Mouse (Mus musculus) liver (tissue): Measurements from ENCODE around the gene Irgc1.
"Not testable (repeated sequence)": the region's sequence is repeated elsewhere in the genome, so short reads cannot be mapped to it uniquely, and the experiment has no call there.

ENCODE experiments used
- DNase-seq: peaks from one replicate; pipeline ENCODE4 v3.0.0-alpha.2; 2020; ENCODE audit warnings: mixed read lengths

Irgc1 gene

GRCm38 (mm10) chr7:24430551-24431345 lies 21.3 kb downstream of the Irgc1 start:
- no peak for DNase-seq

- no peak for DNase-seq
These were observed 22.5 kb downstream of the Irgc1 start for GRCm38 (mm10) chr7:24429413-24430112.

- no peak for DNase-seq
These were observed 23.4 kb downstream of the Irgc1 start for GRCm38 (mm10) chr7:24428725-24429124.

GRCm38 (mm10) chr7:24427168-24427567 lies 24.9 kb downstream of the Irgc1 start:
- DNase-seq = no peak

- DNase-seq = no peak
These were observed 26.2 kb downstream of the Irgc1 start for GRCm38 (mm10) chr7:24425919-24426318.

GRCm38 (mm10) chr7:24423956-24424732 lies 28.0 kb downstream of the Irgc1 start:
- no peak for DNase-seq

GRCm38 (mm10) chr7:24423107-24423763 lies 28.9 kb downstream of the Irgc1 start:
- DNase-seq = no peak

- no peak for DNase-seq
These were observed 29.8 kb downstream of the Irgc1 start for GRCm38 (mm10) chr7:24422251-24422650.

- no peak for DNase-seq
These were observed 30.4 kb downstream of the Irgc1 start for GRCm38 (mm10) chr7:24421648-24422047.

GRCm38 (mm10) chr7:24419579-24419978 lies 32.5 kb downstream of the Irgc1 start:
- no peak for DNase-seq

GRCm38 (mm10) chr7:24415261-24415660 lies 36.8 kb downstream of the Irgc1 start:
- DNase-seq = no peak

- no peak for DNase-seq
These were observed 38.5 kb downstream of the Irgc1 start for GRCm38 (mm10) chr7:24413630-24414029.

GRCm38 (mm10) chr7:24410831-24411230 lies 41.3 kb downstream of the Irgc1 start:
- no peak for DNase-seq

- DNase-seq = no peak
These were observed 42.0 kb downstream of the Irgc1 start for GRCm38 (mm10) chr7:24410123-24410522.

GRCm38 (mm10) chr7:24408186-24408585 lies 43.9 kb downstream of the Irgc1 start:
- DNase-seq = no peak

- peak; percentile 78 for DNase-seq
These were observed 45.4 kb downstream of the Irgc1 start for GRCm38 (mm10) chr7:24406528-24407344.

- no peak for DNase-seq
These were observed 46.4 kb downstream of the Irgc1 start for GRCm38 (mm10) chr7:24405649-24406048.

- no peak for DNase-seq
These were observed 49.2 kb downstream of the Irgc1 start for GRCm38 (mm10) chr7:24402851-24403250.

- not testable (repeated sequence) for DNase-seq
These were observed 51.6 kb downstream of the Irgc1 start for GRCm38 (mm10) chr7:24400489-24400888.

- DNase-seq = no peak
These were observed 52.0 kb downstream of the Irgc1 start for GRCm38 (mm10) chr7:24400082-24400452.

- peak; percentile 98 for DNase-seq
These were observed 52.6 kb downstream of the Irgc1 start, which contains the start of gene Smg9 for GRCm38 (mm10) chr7:24399256-24400081. TSS of gene Smg9 (plus strand) at chr7:24399619.
